Mouse (Mus musculus) stomach, postnatal 0 days (tissue): ENCODE measurements at regions not wholly inside any gene's neighbourhood (a gene's known extent, or its start where the extent isn't known, plus 50 kb on each side); places are given as distances from the start of the nearest gene placed in this dataset.
"Not testable (repeated sequence)": the region's sequence is repeated elsewhere in the genome, so short reads cannot be mapped to it uniquely, and the experiment has no call there.

ENCODE experiments used
- CTCF ChIP-seq: IDR thresholded peaks from 2 replicates; pipeline ENCODE4 v1.5.1; 2016; ENCODE audit warnings: antibody characterized with exemption, low read depth, mild to moderate bottlenecking, moderate library complexity
- EP300 ChIP-seq: optimal IDR thresholded peaks from 2 replicates; pipeline ENCODE3; 2016; ENCODE audit warnings: antibody characterized with exemption

GRCm38 (mm10) chr5:129292821-129293220, 196.3 kb downstream of the Adgrd1 start:
- TF ChIP-seq CTCF, EP300: not testable (repeated sequence)
